Mouse (Mus musculus): ENCODE measurements around the gene Ints1.

DNA sequence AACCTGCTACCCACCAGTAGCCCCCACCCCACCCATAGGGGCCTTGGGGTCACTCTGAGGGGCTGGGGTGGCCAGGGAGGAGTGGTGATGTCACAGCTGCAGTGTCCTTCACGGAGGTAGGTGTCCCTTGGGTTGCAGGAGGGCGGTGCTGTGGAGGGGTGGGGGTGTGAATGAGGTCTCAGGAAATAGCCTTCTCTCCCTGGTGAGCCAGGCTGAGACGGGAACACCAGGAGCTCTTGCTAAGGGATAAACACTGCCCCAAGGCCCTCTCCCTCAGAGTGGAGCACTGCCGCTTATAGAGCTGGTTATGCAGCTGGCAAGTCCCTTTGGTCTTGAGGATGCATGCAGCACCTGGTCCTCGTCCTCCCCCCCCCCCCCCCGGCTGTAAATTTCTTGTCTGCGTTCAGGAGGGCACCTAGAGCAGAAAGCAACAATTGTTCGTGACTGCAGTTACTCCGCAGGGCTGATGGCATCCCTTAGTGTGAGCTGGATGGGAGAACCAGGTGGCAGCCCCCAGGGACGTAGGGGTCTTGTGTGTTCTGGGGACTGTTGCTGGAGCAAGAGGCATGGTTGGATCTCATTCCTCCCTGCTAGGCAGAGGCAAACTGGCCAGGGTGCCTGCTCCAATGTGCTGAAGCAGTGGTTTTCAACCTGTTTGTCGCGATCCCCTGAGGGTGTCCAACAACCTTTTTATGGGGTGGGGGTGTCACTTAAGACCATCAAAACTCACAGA lies 22.9 kb upstream of the Ints1 start:
- no peak for TF ChIP-seq CTCF (IDR thresholded peaks at IDR 0.05; ENCODE audit: borderline replicate concordance, insufficient read depth, low read depth, low read length)
- no peak for TF ChIP-seq POLR2A (IDR thresholded peaks at IDR 0.05; ENCODE audit: borderline replicate concordance, insufficient read depth, low read length)

All from cerebellum, adult 2 months (tissue).